Mouse (Mus musculus) myocyte (in vitro differentiated cells): Measurements from ENCODE around the gene Lce6a. TPM values are rescaled to one million over a fixed set of nuclear protein-coding genes. Genes with fewer than 3 reads are reported as not detected.

Experiments used
- H3K27me3 ChIP-seq: one replicate; pipeline ENCODE4 v1.6.1; 2011; ENCODE audit not compliant: control insufficient read depth, insufficient read depth, insufficient read length
- H3K36me3 ChIP-seq: one replicate; pipeline ENCODE4 v1.6.1; 2011; ENCODE audit not compliant: control insufficient read depth, insufficient read depth
- H3K4me2 ChIP-seq: one replicate; pipeline ENCODE4 v1.6.1; 2011; ENCODE audit warnings: low read depth, control low read depth
- H3K4me3 ChIP-seq: one replicate; pipeline ENCODE4 v1.5.1; 2011; ENCODE audit warnings: mild to moderate bottlenecking, control low read depth, moderate library complexity
- H3K79me2 ChIP-seq: one replicate; pipeline ENCODE4 v1.6.1; 2011; ENCODE audit not compliant: control insufficient read depth, insufficient read depth
- H3ac ChIP-seq: one replicate; pipeline ENCODE4 v1.6.1; 2011; ENCODE audit not compliant: control insufficient read depth, insufficient read length
- CEBPB ChIP-seq: IDR thresholded peaks from 2 replicates; pipeline ENCODE4 v1.6.1; 2011; ENCODE audit warnings: mild to moderate bottlenecking, moderate library complexity; ENCODE audit not compliant: poor library complexity, insufficient read depth, severe bottlenecking
- E2F4 ChIP-seq: IDR thresholded peaks from one replicate; pipeline ENCODE4 v1.6.1; 2011; ENCODE audit warnings: mild to moderate bottlenecking, control low read depth, moderate library complexity; ENCODE audit not compliant: insufficient read depth
- MAX ChIP-seq: IDR thresholded peaks from one replicate; pipeline ENCODE4 v1.6.1; 2011; ENCODE audit warnings: low read depth, mild to moderate bottlenecking, control low read depth
- MYOD1 ChIP-seq, 3 experiments: IDR thresholded peaks; one replicate each; pipeline ENCODE4 v1.6.1; 2011; ENCODE audit warnings: control low read depth in 2 of 3, low read depth in 2 of 3, mild to moderate bottlenecking in 2 of 3, moderate library complexity in 1 of 3; ENCODE audit not compliant: insufficient read length in 2 of 3, control insufficient read depth in 1 of 3
- MYOG ChIP-seq, 3 experiments: IDR thresholded peaks; one replicate each; pipeline ENCODE4 v1.6.1; 2011; ENCODE audit warnings: control low read depth in 2 of 3, low read depth in 2 of 3, mild to moderate bottlenecking in 2 of 3; ENCODE audit not compliant: insufficient read length in 2 of 3, control insufficient read depth in 1 of 3, insufficient read depth in 1 of 3
- POLR2A ChIP-seq: IDR thresholded peaks from one replicate; pipeline ENCODE4 v1.6.1; 2011; ENCODE audit warnings: low read depth, mild to moderate bottlenecking, control low read depth, moderate library complexity; ENCODE audit not compliant: insufficient read length
- POLR2AphosphoS2 ChIP-seq: IDR thresholded peaks from one replicate; pipeline ENCODE4 v1.6.1; 2011; ENCODE audit warnings: low read depth, control low read depth; ENCODE audit not compliant: insufficient read length
- REST ChIP-seq: IDR thresholded peaks from one replicate; pipeline ENCODE4 v1.6.1; 2011; ENCODE audit warnings: mild to moderate bottlenecking, control low read depth, moderate library complexity; ENCODE audit not compliant: insufficient read depth, insufficient read length
- SRF ChIP-seq: IDR thresholded peaks from one replicate; pipeline ENCODE4 v1.6.1; 2011; ENCODE audit warnings: low read depth; ENCODE audit not compliant: control insufficient read depth, insufficient read length
- TCF12 ChIP-seq: IDR thresholded peaks from one replicate; pipeline ENCODE4 v1.6.1; 2011; ENCODE audit warnings: mild to moderate bottlenecking, control low read depth; ENCODE audit not compliant: poor library complexity, insufficient read depth, severe bottlenecking
- TCF3 ChIP-seq: IDR thresholded peaks from one replicate; pipeline ENCODE4 v1.6.1; 2011; ENCODE audit warnings: low read depth, control low read depth; ENCODE audit not compliant: insufficient read length
- USF1 ChIP-seq: IDR thresholded peaks from one replicate; pipeline ENCODE4 v1.6.1; 2011; ENCODE audit warnings: low read depth, mild to moderate bottlenecking, control low read depth, moderate library complexity
- polyA plus RNA-seq: library from polyadenylated mRNA; unstranded; fragments of >200 nt; fragmentation: generic; extraction: Trizol; gene quantifications from one replicate; pipeline ENCODE4 v1.2.1, GENCODE M21; 2012; ENCODE audit warnings: missing spikeins

The Lce6a gene
- polyA plus RNA-seq, 1 experiment: not detected

GRCm38 (mm10) chr3:92578652-92579413 lies 42.6 kb downstream of the Lce6a start:
- Histone ChIP-seq H3K27me3 (no peaks in the 10 kb centered on the region), H3K79me2 (no peaks in the 10 kb centered on the region), H3K36me3 (no peaks in the 10 kb centered on the region), H3ac (no peak overlapping the region), H3K4me3 (no peak overlapping the region), H3K4me2 (no peak overlapping the region)
- TF ChIP-seq TCF3 (no peak), SRF (no peak), E2F4 (no peak), MAX (no peak), TCF12 (no peak), USF1 (no peak), CEBPB (no peak)

- no peak within 1 kb of the TSS for H3ac ChIP-seq
- H3K36me3 ChIP-seq: no peaks in the 10 kb centered on the region
- TF ChIP-seq CEBPB: no peak
- no peak for TF ChIP-seq MYOG (IDR thresholded peaks at IDR 0.05; ENCODE audit: control insufficient read depth in 1 of 3, insufficient read depth in 1 of 3, insufficient read length in 2 of 3, low read depth in 2 of 3)
- TF ChIP-seq MAX: no peak
- no peak for TF ChIP-seq TCF12
- TF ChIP-seq E2F4: no peak
- no peak for TF ChIP-seq POLR2A
- TF ChIP-seq USF1: no peak
- no peak for TF ChIP-seq REST
- no peak for TF ChIP-seq POLR2AphosphoS2
- TF ChIP-seq MYOD1 (IDR thresholded peaks at IDR 0.05; ENCODE audit: control insufficient read depth in 1 of 3, insufficient read length in 2 of 3, low read depth in 2 of 3): no peak
- TF ChIP-seq SRF: no peak
- TF ChIP-seq TCF3: no peak
- no peaks in the 10 kb centered on the region for H3K27me3 ChIP-seq
- no peaks in the 10 kb centered on the region for H3K79me2 ChIP-seq
- H3K4me2 ChIP-seq: no peak within 1 kb of the TSS
- no peak within 1 kb of the TSS for H3K4me3 ChIP-seq
These were observed 47.9 kb downstream of the Lce6a start, which contains the start of gene Ivl for GRCm38 (mm10) chr3:92573449-92574041. Gene Ivl (minus strand): TSS chr3:92573735.

GRCm38 (mm10) chr3:92572514-92573155 lies 48.8 kb downstream of the Lce6a start:
- Histone ChIP-seq H3ac (no peak overlapping the region), H3K79me2 (no peaks in the 10 kb centered on the region), H3K36me3 (no peaks in the 10 kb centered on the region), H3K4me3 (no peak overlapping the region), H3K27me3 (no peaks in the 10 kb centered on the region), H3K4me2 (no peak overlapping the region)
- TF ChIP-seq E2F4 (no peak), POLR2A (no peak), MAX (no peak), MYOG (IDR thresholded peaks at IDR 0.05; ENCODE audit: control insufficient read depth in 1 of 3, insufficient read depth in 1 of 3, insufficient read length in 2 of 3, low read depth in 2 of 3) (no peak), USF1 (no peak), TCF12 (no peak), TCF3 (no peak), CEBPB (no peak), POLR2AphosphoS2 (no peak), SRF (no peak)

Other genes with a start within 250 kb of the Lce6a start
- gene Sprr2h, start 236.0 kb downstream of the Lce6a start, polyA plus RNA-seq: 0.06 TPM
- gene Sprr2i, start 213.7 kb downstream of the Lce6a start, polyA plus RNA-seq: not detected
- gene Sprr2j-ps, start 203.6 kb downstream of the Lce6a start, polyA plus RNA-seq: not detected
- gene Gm9774, start 192.2 kb downstream of the Lce6a start, polyA plus RNA-seq: 13.6 TPM
- 2.8 TPM for gene Sprr2k, start 189.1 kb downstream of the Lce6a start, polyA plus RNA-seq
- gene Sprr1b, start 182.9 kb downstream of the Lce6a start, polyA plus RNA-seq: 0.05 TPM
- not detected for gene Sprr3, start 162.9 kb downstream of the Lce6a start, polyA plus RNA-seq
- 9.2 TPM for gene Sprr1a, start 135.8 kb downstream of the Lce6a start, polyA plus RNA-seq
- not detected for gene Sprr4, start 121.2 kb downstream of the Lce6a start, polyA plus RNA-seq
- gene 2310046K23Rik, start 87.1 kb downstream of the Lce6a start, polyA plus RNA-seq: not detected
- gene Ivl, start 47.9 kb downstream of the Lce6a start, polyA plus RNA-seq: not detected
- not detected for gene Smcp, start 32.7 kb downstream of the Lce6a start, polyA plus RNA-seq
- gene 2210017I01Rik, start 14.2 kb downstream of the Lce6a start, polyA plus RNA-seq: not detected
- not detected for gene Lce1a1, start 26.6 kb upstream of the Lce6a start, polyA plus RNA-seq
- not detected for gene Lce1b, start 35.3 kb upstream of the Lce6a start, polyA plus RNA-seq
- not detected for gene Lce1a2, start 48.7 kb upstream of the Lce6a start, polyA plus RNA-seq
- not detected for gene Lce1c, start 57.6 kb upstream of the Lce6a start, polyA plus RNA-seq
- gene Lce1d, start 65.5 kb upstream of the Lce6a start, polyA plus RNA-seq: not detected
- gene Lce1e, start 87.4 kb upstream of the Lce6a start, polyA plus RNA-seq: not detected
- 0.19 TPM for gene Lce1f, start 98.7 kb upstream of the Lce6a start, polyA plus RNA-seq
- gene Gm38119, start 117.4 kb upstream of the Lce6a start, polyA plus RNA-seq: not detected
- 0.07 TPM for gene Lce1g, start 130.7 kb upstream of the Lce6a start, polyA plus RNA-seq
- gene Lce1h, start 143.4 kb upstream of the Lce6a start, polyA plus RNA-seq: not detected
- not detected for gene Lce1i, start 157.2 kb upstream of the Lce6a start, polyA plus RNA-seq
- gene Lce1j, start 168.9 kb upstream of the Lce6a start, polyA plus RNA-seq: not detected
- not detected for gene Lce1k, start 186.2 kb upstream of the Lce6a start, polyA plus RNA-seq
- gene Kprp, start 205.6 kb upstream of the Lce6a start, polyA plus RNA-seq: not detected
- not detected for gene Lce1l, start 229.6 kb upstream of the Lce6a start, polyA plus RNA-seq
- not detected for gene 2310050C09Rik, start 248.6 kb upstream of the Lce6a start, polyA plus RNA-seq